Mouse (Mus musculus) stomach, embryonic 14.5 days (tissue): Measurements from ENCODE around the gene Rras. TPM values are rescaled to one million over a fixed set of nuclear protein-coding genes. Genes with fewer than 3 reads are reported as not detected.

ENCODE experiments used
- ATAC-seq: fragments of 200-750 bp; cut with Nextera tagmentation; 2 replicates; pipeline ENCODE4 v1.8.0; 2017; ENCODE audit warnings: low read depth, moderate TSS enrichment; ENCODE audit not compliant: insufficient number of reproducible peaks, insufficient read depth, low FRiP score
- H3K27ac ChIP-seq: fragments of 300-500 bp; sonication (generic); 2 replicates; pipeline ENCODE4 v1.5.1; 2014; ENCODE audit warnings: mild to moderate bottlenecking, low read length, moderate library complexity, mixed read lengths
- H3K27me3 ChIP-seq: fragments of 300-500 bp; sonication (generic); 2 replicates; pipeline ENCODE4 v1.6.1; 2014; ENCODE audit warnings: low read length, control low read depth, mixed read lengths; ENCODE audit not compliant: control insufficient read depth, insufficient read depth
- H3K36me3 ChIP-seq: fragments of 300-500 bp; sonication (generic); 2 replicates; pipeline ENCODE4 v1.6.1; 2014; ENCODE audit warnings: mild to moderate bottlenecking, control low read depth, low read length, moderate library complexity, mixed read lengths; ENCODE audit not compliant: control insufficient read depth, insufficient read depth
- H3K4me1 ChIP-seq: fragments of 300-500 bp; sonication (generic); 2 replicates; pipeline ENCODE4 v1.6.1; 2014; ENCODE audit warnings: low read length, control low read depth, mixed read lengths; ENCODE audit not compliant: control insufficient read depth, insufficient read depth
- H3K4me2 ChIP-seq: fragments of 300-500 bp; sonication (generic); replicated peaks from 2 replicates; pipeline ENCODE4 v1.6.1; 2014; ENCODE audit warnings: low read depth, low read length, control low read depth
- H3K4me3 ChIP-seq: fragments of 300-500 bp; sonication (generic); 2 replicates; pipeline ENCODE4 v1.5.1; 2014; ENCODE audit warnings: low read depth, low read length, control low read depth
- H3K9ac ChIP-seq: fragments of 300-500 bp; sonication (generic); replicated peaks from 2 replicates; pipeline ENCODE4 v1.6.1; 2014; ENCODE audit warnings: low read depth, mild to moderate bottlenecking, control low read depth, low read length, moderate library complexity, mixed read lengths
- H3K9me3 ChIP-seq: fragments of 300-500 bp; sonication (generic); 2 replicates; pipeline ENCODE4 v1.6.1; 2016; ENCODE audit warnings: low read depth, low read length, control low read depth; ENCODE audit not compliant: control insufficient read depth
- WGBS: fragments of 180-500 bp; shearing (Covaris S2); extraction: QIAGEN DNeasy Blood & Tissue Kit; methylation state at CpG from one replicate; pipeline ENCODE4 v1.1.7; 2014; 5-methylcytosine and 5-hydroxymethylcytosine counted together
- polyA plus RNA-seq: library from polyadenylated mRNA; unstranded; fragments of >200 nt; fragmentation: Nextera tagmentation; extraction: Ambion mirVana; gene quantifications from 2 replicates; pipeline ENCODE4 v1.2.1, GENCODE M21; 2014

Gene Rras
- polyA plus RNA-seq, 1 experiment from 2014 or later, result 75.0 TPM

DNA sequence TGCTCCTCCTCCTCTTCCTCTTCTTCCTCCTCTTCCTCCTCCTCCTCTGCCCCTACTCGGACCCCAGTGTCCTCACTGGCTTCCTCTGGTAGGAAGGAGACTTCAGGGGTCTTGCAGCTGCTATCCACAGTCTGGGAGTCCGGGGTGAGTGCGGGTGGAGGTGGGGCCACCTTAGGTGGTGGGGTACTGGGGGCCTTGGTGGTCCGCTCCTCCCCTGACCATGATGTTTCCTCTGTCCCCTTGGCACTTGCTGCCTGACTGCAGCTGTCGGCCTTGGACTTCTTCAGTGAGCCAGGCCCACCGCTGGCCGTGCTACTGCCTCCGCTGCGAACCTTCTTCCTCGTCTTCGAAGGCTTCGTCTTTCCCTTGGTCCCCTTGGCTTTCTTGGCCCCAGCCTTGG is 11.3 kb upstream of the Rras start:
- H3K4me2 ChIP-seq, result no peak overlapping the region
- H3K9me3 ChIP-seq, result no peaks in the 10 kb centered on the region
- WGBS, result 91% methylated on average over 12 of the region's 12 CpGs
- H3K27me3 ChIP-seq, result no peaks in the 10 kb centered on the region
- H3K4me1 ChIP-seq, result no peaks in the 10 kb centered on the region
- H3K9ac ChIP-seq, result no peak overlapping the region
- peaks cover 94% of the 10 kb centered on the region for H3K36me3 ChIP-seq
- H3K4me3 ChIP-seq, result no peak overlapping the region
- ATAC-seq, result no peak
- no peak overlapping the region for H3K27ac ChIP-seq

DNA sequence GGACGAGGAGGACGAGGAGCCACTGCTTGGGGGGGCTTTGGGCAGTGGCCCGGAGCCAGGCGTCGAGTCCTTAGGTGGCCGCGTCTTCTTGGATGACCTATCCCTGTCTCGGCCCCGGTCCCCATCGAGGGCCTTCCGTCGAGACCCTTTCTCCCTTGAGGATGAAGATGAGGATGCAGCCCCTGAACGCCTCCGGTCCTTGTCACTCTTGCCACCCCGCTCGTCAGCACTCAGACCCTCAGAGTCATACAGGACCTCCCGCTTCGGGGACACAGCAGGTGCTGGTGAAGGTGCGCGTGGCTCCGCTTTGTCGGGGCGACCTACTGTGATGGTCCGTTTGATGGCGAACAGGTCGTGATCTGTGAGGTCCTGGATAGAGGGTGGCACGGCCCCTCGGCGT is 10.6 kb upstream of the Rras start:
- Histone ChIP-seq H3K27me3 (no peaks in the 10 kb centered on the region), H3K36me3 (peaks cover 94% of the 10 kb centered on the region), H3K27ac (no peak overlapping the region), H3K9ac (no peak overlapping the region), H3K4me2 (no peak overlapping the region), H3K4me3 (no peak overlapping the region), H3K4me1 (no peaks in the 10 kb centered on the region), H3K9me3 (no peaks in the 10 kb centered on the region)
- WGBS, result 93% methylated on average over 29 of the region's 29 CpGs
- ATAC-seq, result no peak

DNA sequence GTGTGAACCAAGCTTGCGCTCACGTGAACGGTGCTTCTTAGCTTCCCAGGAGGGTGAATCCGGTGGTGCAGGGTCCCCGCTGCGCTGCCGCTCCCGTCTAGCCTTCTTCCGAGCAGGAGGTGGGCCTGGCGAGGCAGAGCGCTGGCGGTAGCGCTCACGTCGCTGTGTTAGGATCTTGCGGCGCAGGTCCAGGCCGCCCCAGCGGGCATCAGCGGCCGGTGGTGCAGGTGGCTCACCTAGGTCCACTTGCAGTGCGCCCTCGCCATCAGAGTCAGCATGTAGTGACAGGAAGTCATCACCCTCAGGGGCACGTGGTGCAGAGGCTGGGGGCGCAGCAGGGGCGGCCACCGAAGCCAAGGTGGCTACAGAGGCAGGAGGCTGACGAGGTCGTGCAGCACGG is 9.9 kb upstream of the Rras start:
- H3K27ac ChIP-seq, result no peak overlapping the region
- H3K4me3 ChIP-seq, result no peak overlapping the region
- H3K9ac ChIP-seq, result no peak overlapping the region
- ATAC-seq, result no peak
- H3K9me3 ChIP-seq, result no peaks in the 10 kb centered on the region
- no peaks in the 10 kb centered on the region for H3K27me3 ChIP-seq
- no peaks in the 10 kb centered on the region for H3K4me1 ChIP-seq
- 96% methylated on average over 30 of the region's 30 CpGs for WGBS
- H3K36me3 ChIP-seq, result peaks cover 94% of the 10 kb centered on the region
- H3K4me2 ChIP-seq, result no peak overlapping the region

DNA sequence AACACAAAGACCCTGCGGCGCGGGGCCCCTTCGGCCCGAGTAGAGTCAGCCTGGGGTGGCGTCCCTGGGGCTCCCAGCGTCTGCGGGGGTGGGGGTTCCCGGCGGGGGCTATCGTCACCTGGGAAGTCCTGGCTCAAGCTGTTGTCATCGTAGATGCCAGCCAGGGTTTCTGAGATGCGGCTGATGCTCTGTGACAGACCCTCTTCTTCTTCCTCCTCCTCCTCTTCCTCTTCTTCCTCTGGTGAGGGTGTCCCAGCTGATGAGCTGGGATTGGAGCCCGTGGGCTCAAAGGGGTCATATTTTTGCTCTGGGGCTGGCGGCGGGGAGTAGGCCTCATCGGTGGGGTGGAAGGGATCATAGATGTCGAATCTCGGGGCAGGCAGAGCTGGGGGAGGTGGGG is 9.3 kb upstream of the Rras start:
- H3K9me3 ChIP-seq, result no peaks in the 10 kb centered on the region
- no peak for ATAC-seq
- H3K4me1 ChIP-seq, result no peaks in the 10 kb centered on the region
- H3K36me3 ChIP-seq, result peaks cover 94% of the 10 kb centered on the region
- no peak overlapping the region for H3K4me3 ChIP-seq
- no peak overlapping the region for H3K4me2 ChIP-seq
- WGBS, result 95% methylated on average over 19 of the region's 19 CpGs
- no peak overlapping the region for H3K27ac ChIP-seq
- no peaks in the 10 kb centered on the region for H3K27me3 ChIP-seq
- no peak overlapping the region for H3K9ac ChIP-seq

DNA sequence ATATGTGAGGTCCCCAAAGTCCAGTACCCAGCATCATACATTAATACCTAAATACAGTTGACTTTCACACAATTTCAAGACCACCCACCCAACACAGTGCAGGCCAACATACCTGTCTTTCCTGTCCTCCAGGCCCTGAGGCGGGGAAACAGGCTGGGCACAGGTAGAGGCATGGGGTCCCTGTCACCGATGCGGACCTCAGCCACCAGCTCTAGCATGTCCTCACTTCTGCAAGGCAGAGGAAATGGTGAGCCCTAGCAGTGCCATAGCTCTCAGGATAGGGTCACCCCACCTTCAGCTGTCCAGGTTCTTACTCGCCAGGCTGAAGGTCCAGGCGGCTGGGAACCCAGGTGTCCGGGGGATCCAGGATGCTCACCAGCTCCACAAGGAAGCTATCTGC is 5.8 kb upstream of the Rras start:
- no peak for ATAC-seq
- Histone ChIP-seq H3K27me3 (no peaks in the 10 kb centered on the region), H3K9ac (no peak overlapping the region), H3K36me3 (peaks cover 65% of the 10 kb centered on the region), H3K4me3 (no peak overlapping the region), H3K27ac (no peak overlapping the region), H3K4me1 (peaks cover 11% of the 10 kb centered on the region; the same call in 1 of the 2 replicates), H3K9me3 (no peaks in the 10 kb centered on the region), H3K4me2 (no peak overlapping the region)
- WGBS, result 99% methylated on average over 6 of the region's 6 CpGs

DNA sequence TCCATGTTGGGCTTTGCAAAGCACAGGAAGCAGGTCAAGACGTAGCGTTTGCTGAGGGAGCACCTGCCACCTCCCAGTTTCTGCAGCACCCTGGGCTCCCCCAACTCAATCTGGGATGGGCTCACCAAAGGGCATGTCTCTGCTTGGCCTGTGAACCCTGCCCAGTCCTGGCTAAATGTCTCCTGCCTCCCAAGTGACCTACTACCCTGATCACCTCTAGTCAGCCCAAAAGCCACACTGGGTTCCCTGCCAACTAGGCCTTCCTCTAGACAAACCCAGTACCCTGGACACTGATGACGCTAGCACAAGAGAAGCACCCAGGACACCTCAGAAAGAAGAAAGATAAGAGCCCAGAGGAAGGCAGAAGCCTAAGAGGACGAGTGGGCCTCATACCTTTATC is 4.9 kb upstream of the Rras start:
- Histone ChIP-seq H3K27ac (no peak overlapping the region), H3K9me3 (no peaks in the 10 kb centered on the region), H3K4me3 (no peak overlapping the region), H3K36me3 (peaks cover 57% of the 10 kb centered on the region), H3K9ac (no peak overlapping the region), H3K4me1 (peaks cover 11% of the 10 kb centered on the region; the same call in 1 of the 2 replicates), H3K27me3 (no peaks in the 10 kb centered on the region), H3K4me2 (no peak overlapping the region)
- WGBS, result 83% methylated on average over 4 of the region's 4 CpGs
- no peak for ATAC-seq

DNA sequence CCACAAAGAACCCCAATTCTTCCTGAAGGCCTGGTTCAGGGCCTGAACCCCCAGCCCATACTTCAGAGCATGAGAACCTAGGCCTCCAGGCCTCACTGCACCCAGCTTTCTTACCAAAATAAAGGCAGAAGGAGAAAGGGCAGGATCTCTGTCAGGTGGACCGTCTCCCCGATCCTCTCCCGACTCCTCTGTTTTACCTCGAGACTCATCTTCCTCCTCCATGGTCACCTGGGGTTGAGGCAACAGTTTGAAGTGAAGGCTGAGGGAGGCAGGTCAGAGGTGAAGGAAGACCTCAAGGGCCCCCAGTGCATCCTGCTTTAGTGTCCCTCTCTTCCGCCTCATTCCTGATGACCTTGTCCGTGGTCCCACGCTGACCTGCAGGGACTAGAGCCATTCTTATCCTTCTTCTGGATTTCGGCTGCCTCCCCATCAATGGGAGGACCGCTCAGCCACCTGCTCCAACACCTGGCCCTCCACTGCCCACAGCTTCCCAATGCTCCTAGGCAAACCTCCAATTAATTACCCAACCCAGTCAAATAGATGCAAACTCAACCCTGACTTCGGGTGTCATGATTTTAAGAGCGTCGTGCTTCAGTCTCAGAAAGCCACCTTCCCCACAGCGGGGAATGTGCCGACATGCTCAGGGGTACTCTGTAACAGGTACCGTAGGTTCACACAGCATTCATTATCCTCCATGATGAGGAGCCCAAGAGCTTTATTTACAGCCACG is 4.2 kb upstream of the Rras start:
- no peaks in the 10 kb centered on the region for H3K9me3 ChIP-seq
- no peak overlapping the region for H3K4me2 ChIP-seq
- no peak overlapping the region for H3K4me3 ChIP-seq
- ATAC-seq, result no peak
- WGBS, result 94% methylated on average over 16 of the region's 16 CpGs
- H3K27me3 ChIP-seq, result no peaks in the 10 kb centered on the region
- H3K27ac ChIP-seq, result no peak overlapping the region
- peaks cover 11% of the 10 kb centered on the region; the same call in 1 of the 2 replicates for H3K4me1 ChIP-seq
- no peak overlapping the region for H3K9ac ChIP-seq
- peaks cover 50% of the 10 kb centered on the region for H3K36me3 ChIP-seq

DNA sequence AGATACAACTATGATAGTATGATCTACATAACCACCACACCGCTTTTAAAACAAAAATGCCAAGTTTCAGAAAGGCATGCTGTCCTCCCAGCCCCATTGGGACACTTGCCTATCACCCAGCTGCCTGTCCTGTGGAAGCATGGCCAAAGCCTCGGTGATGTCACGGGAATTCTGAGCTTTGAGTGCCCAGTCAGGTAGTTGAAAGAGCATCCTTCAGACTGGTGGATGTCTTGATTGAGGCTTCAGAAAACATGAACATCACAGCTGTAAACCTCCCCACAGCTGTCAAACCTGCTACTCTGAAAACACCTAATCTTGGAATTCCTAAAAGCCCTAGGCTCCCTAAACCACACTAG is 3.7 kb upstream of the Rras start:
- Histone ChIP-seq H3K9ac (no peak overlapping the region), H3K36me3 (peaks cover 45% of the 10 kb centered on the region), H3K4me3 (no peak overlapping the region), H3K4me1 (peaks cover 11% of the 10 kb centered on the region; the same call in 1 of the 2 replicates), H3K4me2 (no peak overlapping the region), H3K27ac (no peak overlapping the region), H3K9me3 (no peaks in the 10 kb centered on the region), H3K27me3 (no peaks in the 10 kb centered on the region)
- ATAC-seq, result no peak
- WGBS, result 93% methylated on average over 3 of the region's 3 CpGs
